8 mouse cellular contexts compared by ENCODE assay signal in genomic region chr13:45001911-45002615, GRCm38 (mm10). TPM values are rescaled to one million over a fixed set of nuclear protein-coding genes. Genes with fewer than 3 reads are reported as not detected.
DNase-seq lines count a peak whose midpoint lies in the region; ATAC-seq and TF ChIP-seq lines count a peak whose summit lies in the region.

Gene Dtnbp1, minus strand, starts transcription at chr13:45002147.

- no peaks in the 10 kb centered on the region for H3K27me3 ChIP-seq in heart, embryonic 11.5 days (ENCODE audit: control insufficient read depth, insufficient read depth, low read length)
- H3K27me3 ChIP-seq in kidney, embryonic 16.5 days (ENCODE audit: insufficient read depth, low read length) = no peaks in the 10 kb centered on the region
- no peaks in the 10 kb centered on the region for H3K27me3 ChIP-seq in liver, embryonic 12.5 days (replicated peaks)
- H3K27me3 ChIP-seq in stomach, embryonic 14.5 days (ENCODE audit: control insufficient read depth, insufficient read depth, low read length) = no peaks in the 10 kb centered on the region

- peak within 1 kb of the TSS; percentile 81 for H3K27ac ChIP-seq in bone marrow macrophage, adult 2 months (ENCODE audit: insufficient read depth, low read depth, low read length)
- peak within 1 kb of the TSS; percentile 70 for H3K27ac ChIP-seq in embryonic fibroblast, embryonic 13.5 days (ENCODE audit: insufficient read depth, low read length)
- peak within 1 kb of the TSS; percentile 81 for H3K27ac ChIP-seq in heart, embryonic 11.5 days (ENCODE audit: low read depth, low read length)
- H3K27ac ChIP-seq in kidney, embryonic 16.5 days (ENCODE audit: low read length) = peak within 1 kb of the TSS; percentile 89
- H3K27ac ChIP-seq in liver, embryonic 12.5 days = peak within 1 kb of the TSS; percentile 80
- H3K27ac ChIP-seq in stomach, embryonic 14.5 days (ENCODE audit: low read length) = peak within 1 kb of the TSS; percentile 33; the same call in 1 of the 2 replicates

- under 1% methylated on average over 65 of the region's 68 CpGs for WGBS in heart, embryonic 11.5 days (ENCODE audit: insufficient replicate concordance)
- WGBS in kidney, embryonic 16.5 days = 1% methylated on average over 54 of the region's 68 CpGs
- WGBS in liver, embryonic 12.5 days (ENCODE audit: insufficient replicate concordance) = under 1% methylated on average over 63 of the region's 68 CpGs
- WGBS in stomach, embryonic 14.5 days = 1% methylated on average over 48 of the region's 68 CpGs

- peak within 1 kb of the TSS; percentile 84 for H3K4me2 ChIP-seq in heart, embryonic 11.5 days
- H3K4me2 ChIP-seq in kidney, embryonic 16.5 days (replicated peaks; ENCODE audit: low read depth, low read length) = peak within 1 kb of the TSS; percentile 85
- H3K4me2 ChIP-seq in liver, embryonic 12.5 days = peak within 1 kb of the TSS; percentile 99
- peak within 1 kb of the TSS; percentile 69 for H3K4me2 ChIP-seq in stomach, embryonic 14.5 days (replicated peaks; ENCODE audit: low read depth, low read length)

- peaks cover 3% of the 10 kb centered on the region; the same call in 1 of the 2 replicates for H3K36me3 ChIP-seq in heart, embryonic 11.5 days (ENCODE audit: control insufficient read depth, insufficient read depth, low read length)
- H3K36me3 ChIP-seq in kidney, embryonic 16.5 days (ENCODE audit: insufficient read depth, low read length) = peaks cover 7% of the 10 kb centered on the region; the same call in 1 of the 2 replicates
- H3K36me3 ChIP-seq in liver, embryonic 12.5 days = peaks cover 9% of the 10 kb centered on the region; the same call in 1 of the 2 replicates
- H3K36me3 ChIP-seq in stomach, embryonic 14.5 days (ENCODE audit: control insufficient read depth, insufficient read depth, low read length) = no peaks in the 10 kb centered on the region

- ATAC-seq in heart, embryonic 11.5 days (replicated peaks; ENCODE audit: insufficient number of reproducible peaks, low FRiP score, low TSS enrichment) = peak; percentile 87
- ATAC-seq in kidney, embryonic 16.5 days (ENCODE audit: low FRiP score, low TSS enrichment) = peak; percentile 90
- ATAC-seq in liver, embryonic 12.5 days = peak; percentile 89
- ATAC-seq in stomach, embryonic 14.5 days (ENCODE audit: insufficient number of reproducible peaks, insufficient read depth, low FRiP score, low read depth) = peak; percentile 88

- H3K4me3 ChIP-seq in bone marrow macrophage, adult 2 months (ENCODE audit: insufficient read depth, low read length) = peak within 1 kb of the TSS; percentile 97
- H3K4me3 ChIP-seq in embryonic fibroblast, embryonic 13.5 days (ENCODE audit: insufficient read depth, low read length) = peak within 1 kb of the TSS; percentile 95
- H3K4me3 ChIP-seq in heart, embryonic 11.5 days (ENCODE audit: low read depth, low read length) = peak within 1 kb of the TSS; percentile 92
- H3K4me3 ChIP-seq in kidney, embryonic 16.5 days (ENCODE audit: low read length) = peak within 1 kb of the TSS; percentile 84
- peak within 1 kb of the TSS; percentile 84 for H3K4me3 ChIP-seq in liver, embryonic 12.5 days
- H3K4me3 ChIP-seq in stomach, embryonic 14.5 days (ENCODE audit: low read depth, low read length) = peak within 1 kb of the TSS; percentile 91

- H3K4me1 ChIP-seq in bone marrow macrophage, adult 2 months (ENCODE audit: control insufficient read depth, insufficient read depth, low read length) = peaks cover 40% of the 10 kb centered on the region
- H3K4me1 ChIP-seq in embryonic fibroblast, embryonic 13.5 days (ENCODE audit: control insufficient read depth, insufficient read depth, low read length) = peaks cover 11% of the 10 kb centered on the region
- H3K4me1 ChIP-seq in heart, embryonic 11.5 days (ENCODE audit: control insufficient read depth, insufficient read depth, low read length) = peaks cover 26% of the 10 kb centered on the region
- H3K4me1 ChIP-seq in kidney, embryonic 16.5 days (ENCODE audit: insufficient read depth, low read length) = peaks cover 27% of the 10 kb centered on the region
- H3K4me1 ChIP-seq in liver, embryonic 12.5 days = peaks cover 20% of the 10 kb centered on the region
- H3K4me1 ChIP-seq in stomach, embryonic 14.5 days (ENCODE audit: control insufficient read depth, insufficient read depth, low read length) = peaks cover 10% of the 10 kb centered on the region; the same call in 1 of the 2 replicates

- 0 out of 2 replicates have a peak, but pooled peaks have one; percentile 15 for TF ChIP-seq POLR2A in bone marrow macrophage, adult 2 months (IDR thresholded peaks at IDR 0.05; ENCODE audit: borderline replicate concordance, low read depth, low read length)
- peak; percentile 50 for TF ChIP-seq POLR2A in embryonic fibroblast, embryonic 13.5 days (IDR thresholded peaks at IDR 0.05; ENCODE audit: low read depth, low read length)

- peak within 1 kb of the TSS; percentile 92 for H3K9ac ChIP-seq in heart, embryonic 11.5 days (ENCODE audit: low read depth, low read length)
- H3K9ac ChIP-seq in kidney, embryonic 16.5 days (replicated peaks; ENCODE audit: low read length) = peak within 1 kb of the TSS; percentile 96
- H3K9ac ChIP-seq in liver, embryonic 12.5 days = peak within 1 kb of the TSS; percentile 84
- peak within 1 kb of the TSS; percentile 79 for H3K9ac ChIP-seq in stomach, embryonic 14.5 days (replicated peaks; ENCODE audit: low read depth, low read length)

- no peak for TF ChIP-seq CTCF in bone marrow macrophage, adult 2 months (IDR thresholded peaks at IDR 0.05; ENCODE audit: low read depth, low read length)
- no peak for TF ChIP-seq CTCF in embryonic fibroblast, embryonic 13.5 days (IDR thresholded peaks at IDR 0.05; ENCODE audit: borderline replicate concordance, insufficient read depth, low read length)

- peak; percentile 82 to 89 for DNase-seq in B cell, adult 2 months
- DNase-seq in natural killer cell, adult 2 months (ENCODE audit: low spot score in 2 of 2) = peak; percentile 47 to 67

- H3K9me3 ChIP-seq in heart, embryonic 11.5 days (replicated peaks; ENCODE audit: control insufficient read depth, low read length) = no peaks in the 10 kb centered on the region
- H3K9me3 ChIP-seq in kidney, embryonic 16.5 days (ENCODE audit: low read length) = no peaks in the 10 kb centered on the region
- no peaks in the 10 kb centered on the region for H3K9me3 ChIP-seq in liver, embryonic 12.5 days (replicated peaks)
- no peaks in the 10 kb centered on the region for H3K9me3 ChIP-seq in stomach, embryonic 14.5 days (ENCODE audit: control insufficient read depth, low read depth, low read length)

RNA-seq across cellular contexts. Expression of gene Dtnbp1, which starts in this region (rescaled TPM):
- 107 and 127 TPM in 2 replicates for polyA plus RNA-seq in bone marrow macrophage, adult 2 months (2012; ENCODE audit: insufficient read depth, insufficient read length, missing spikeins)
- polyA plus RNA-seq in embryonic fibroblast, embryonic 13.5 days (2011; ENCODE audit: insufficient read length, low read depth, missing spikeins) = 56.6 and 58.1 TPM in 2 replicates
- 64.1 and 67.9 TPM in 2 replicates for polyA plus RNA-seq in heart, embryonic 11.5 days (2014; fragmentation: Nextera tagmentation; extraction: Ambion mirVana)
- polyA plus RNA-seq in kidney, embryonic 16.5 days (2015; fragmentation: Nextera tagmentation; extraction: Ambion mirVana) = 75.4 and 81.8 TPM in 2 replicates
- 35.0 and 36.1 TPM in 2 replicates for polyA plus RNA-seq in liver, embryonic 12.5 days (2016; fragmentation: Nextera tagmentation; extraction: Ambion mirVana)
- 60.0 and 61.0 TPM in 2 replicates for polyA plus RNA-seq in stomach, embryonic 14.5 days (2014; fragmentation: Nextera tagmentation; extraction: Ambion mirVana)

Comparison
In these comparisons a context has a peak if more than half of its experiments do, and no peak if none do; other contexts are left out.
1. Peak in every context shown above with its lines: DNase-seq, ATAC-seq, H3K4me3 ChIP-seq and H3K27ac ChIP-seq.
2. H3K27ac ChIP-seq: peak in every context shown above with its lines; median percentile 89 in kidney, embryonic 16.5 days; 81 in bone marrow macrophage, adult 2 months; 81 in heart, embryonic 11.5 days; 80 in liver, embryonic 12.5 days; 70 in embryonic fibroblast, embryonic 13.5 days; 33 in stomach, embryonic 14.5 days.